Mouse (Mus musculus) left cerebral cortex, postnatal 10 days (tissue): ENCODE measurements at regions not wholly inside any gene's neighbourhood (a gene's known extent, or its start where the extent isn't known, plus 50 kb on each side); places are given as distances from the start of the nearest gene placed in this dataset.

Source experiments
- DNase-seq, 2 experiments: peaks; one replicate each; pipeline ENCODE4 v3.0.0; 2021 to 2022; ENCODE audit warnings: low spot score in 2 of 2, mixed read lengths in 1 of 2; ENCODE audit errors: extremely low spot score in 1 of 2
- intact Hi-C: fragments of 180-260 bp; cut with DNase I; formaldehyde crosslinking; loops from one replicate; pipeline ENCODE4 v1.15.1; 2025

GRCm38 (mm10) chr15:45266620-45267263 lies 5132.6 kb downstream of the 9330182O14Rik start:
- DNase-seq = peak in 1 of 2 experiments; percentile 16
- intact Hi-C loops = no loop called here

GRCm38 (mm10) chr15:45273677-45274076 lies 5139.5 kb downstream of the 9330182O14Rik start:
- intact Hi-C loops = no loop called here
- no peak for DNase-seq

GRCm38 (mm10) chr15:45321628-45322027 lies 5187.5 kb downstream of the 9330182O14Rik start:
- no peak for DNase-seq
- intact Hi-C loops = no loop called here

GRCm38 (mm10) chr15:45350496-45350895 lies 5216.3 kb downstream of the 9330182O14Rik start:
- intact Hi-C loops = no loop called here

More at GRCm38 (mm10) chr15:45350496-45350895, 5216.3 kb downstream of the 9330182O14Rik start:
- DNase-seq = peak in 1 of 2 experiments; percentile 20
